Mouse (Mus musculus): ENCODE measurements around the gene Etv1. TPM values are rescaled to one million over a fixed set of nuclear protein-coding genes. Genes with fewer than 3 reads are reported as not detected.

Gene Etv1
- polyA plus RNA-seq, 1 experiment from 2014 or later, result 60.2 TPM

- H3K4me3 ChIP-seq (ENCODE audit: low read depth, low read length), result no peak overlapping the region
- H3K9me3 ChIP-seq (ENCODE audit: control insufficient read depth, low read depth, low read length), result no peaks in the 10 kb centered on the region
- H3K4me2 ChIP-seq (replicated peaks; ENCODE audit: low read depth, low read length), result no peak overlapping the region
- no peak for ATAC-seq (ENCODE audit: insufficient number of reproducible peaks, insufficient read depth, low FRiP score, low read depth)
- no peaks in the 10 kb centered on the region for H3K27me3 ChIP-seq (ENCODE audit: control insufficient read depth, insufficient read depth, low read length)
- H3K27ac ChIP-seq (ENCODE audit: low read length), result no peak overlapping the region
- H3K4me1 ChIP-seq (ENCODE audit: control insufficient read depth, insufficient read depth, low read length), result peaks cover 8% of the 10 kb centered on the region; the same call in 1 of the 2 replicates
- no peaks in the 10 kb centered on the region for H3K36me3 ChIP-seq (ENCODE audit: control insufficient read depth, insufficient read depth, low read length)
- 62% methylated on average over 4 of the region's 4 CpGs for WGBS
- H3K9ac ChIP-seq (replicated peaks; ENCODE audit: low read depth, low read length), result no peak overlapping the region
Measured at GRCm38 (mm10) chr12:38793076-38793475, 13.9 kb downstream of the Etv1 start.

GRCm38 (mm10) chr12:38793697-38794096 is 14.5 kb downstream of the Etv1 start:
- peaks cover 7% of the 10 kb centered on the region; the same call in 1 of the 2 replicates for H3K4me1 ChIP-seq (ENCODE audit: control insufficient read depth, insufficient read depth, low read length)
- no peaks in the 10 kb centered on the region for H3K27me3 ChIP-seq (ENCODE audit: control insufficient read depth, insufficient read depth, low read length)
- H3K4me2 ChIP-seq (replicated peaks; ENCODE audit: low read depth, low read length), result no peak overlapping the region
- H3K27ac ChIP-seq (ENCODE audit: low read length), result no peak overlapping the region
- no peak for ATAC-seq (ENCODE audit: insufficient number of reproducible peaks, insufficient read depth, low FRiP score, low read depth)
- no peak overlapping the region for H3K4me3 ChIP-seq (ENCODE audit: low read depth, low read length)
- H3K9ac ChIP-seq (replicated peaks; ENCODE audit: low read depth, low read length), result no peak overlapping the region
- H3K9me3 ChIP-seq (ENCODE audit: control insufficient read depth, low read depth, low read length), result no peaks in the 10 kb centered on the region
- no peaks in the 10 kb centered on the region for H3K36me3 ChIP-seq (ENCODE audit: control insufficient read depth, insufficient read depth, low read length)
- 58% methylated on average over 2 of the region's 2 CpGs for WGBS

- Histone ChIP-seq H3K9ac (replicated peaks; ENCODE audit: low read depth, low read length) (no peak overlapping the region), H3K36me3 (ENCODE audit: control insufficient read depth, insufficient read depth, low read length) (no peaks in the 10 kb centered on the region), H3K9me3 (ENCODE audit: control insufficient read depth, low read depth, low read length) (no peaks in the 10 kb centered on the region), H3K4me1 (ENCODE audit: control insufficient read depth, insufficient read depth, low read length) (no peaks in the 10 kb centered on the region), H3K27ac (ENCODE audit: low read length) (no peak overlapping the region), H3K27me3 (ENCODE audit: control insufficient read depth, insufficient read depth, low read length) (no peaks in the 10 kb centered on the region), H3K4me2 (replicated peaks; ENCODE audit: low read depth, low read length) (no peak overlapping the region), H3K4me3 (ENCODE audit: low read depth, low read length) (no peak overlapping the region)
- no peak for ATAC-seq (ENCODE audit: insufficient number of reproducible peaks, insufficient read depth, low FRiP score, low read depth)
- WGBS, result 63% methylated on average over 5 of the region's 5 CpGs
Measured at GRCm38 (mm10) chr12:38807031-38807430, 27.9 kb downstream of the Etv1 start.

GRCm38 (mm10) chr12:38812392-38812791 is 33.2 kb downstream of the Etv1 start:
- Histone ChIP-seq H3K4me3 (ENCODE audit: low read depth, low read length) (no peak overlapping the region), H3K4me1 (ENCODE audit: control insufficient read depth, insufficient read depth, low read length) (no peaks in the 10 kb centered on the region), H3K9ac (replicated peaks; ENCODE audit: low read depth, low read length) (no peak overlapping the region), H3K27ac (ENCODE audit: low read length) (no peak overlapping the region), H3K4me2 (replicated peaks; ENCODE audit: low read depth, low read length) (no peak overlapping the region), H3K36me3 (ENCODE audit: control insufficient read depth, insufficient read depth, low read length) (no peaks in the 10 kb centered on the region), H3K9me3 (ENCODE audit: control insufficient read depth, low read depth, low read length) (no peaks in the 10 kb centered on the region), H3K27me3 (ENCODE audit: control insufficient read depth, insufficient read depth, low read length) (no peaks in the 10 kb centered on the region)
- WGBS, result 78% methylated on average over 6 of the region's 6 CpGs
- ATAC-seq (ENCODE audit: insufficient number of reproducible peaks, insufficient read depth, low FRiP score, low read depth), result no peak

GRCm38 (mm10) chr12:38814010-38814786 is 35.0 kb downstream of the Etv1 start:
- Histone ChIP-seq H3K9me3 (ENCODE audit: control insufficient read depth, low read depth, low read length) (no peaks in the 10 kb centered on the region), H3K36me3 (ENCODE audit: control insufficient read depth, insufficient read depth, low read length) (no peaks in the 10 kb centered on the region), H3K4me3 (ENCODE audit: low read depth, low read length) (no peak overlapping the region), H3K4me1 (ENCODE audit: control insufficient read depth, insufficient read depth, low read length) (no peaks in the 10 kb centered on the region), H3K9ac (replicated peaks; ENCODE audit: low read depth, low read length) (no peak overlapping the region), H3K4me2 (replicated peaks; ENCODE audit: low read depth, low read length) (no peak overlapping the region), H3K27me3 (ENCODE audit: control insufficient read depth, insufficient read depth, low read length) (no peaks in the 10 kb centered on the region), H3K27ac (ENCODE audit: low read length) (no peak overlapping the region)
- no peak for ATAC-seq (ENCODE audit: insufficient number of reproducible peaks, insufficient read depth, low FRiP score, low read depth)
- 53% methylated on average over 6 of the region's 6 CpGs for WGBS

- no peak overlapping the region for H3K4me3 ChIP-seq (ENCODE audit: low read depth, low read length)
- no peak overlapping the region for H3K4me2 ChIP-seq (replicated peaks; ENCODE audit: low read depth, low read length)
- no peak overlapping the region for H3K27ac ChIP-seq (ENCODE audit: low read length)
- no peaks in the 10 kb centered on the region for H3K9me3 ChIP-seq (ENCODE audit: control insufficient read depth, low read depth, low read length)
- H3K27me3 ChIP-seq (ENCODE audit: control insufficient read depth, insufficient read depth, low read length), result no peaks in the 10 kb centered on the region
- 74% methylated on average over 3 of the region's 3 CpGs for WGBS
- H3K36me3 ChIP-seq (ENCODE audit: control insufficient read depth, insufficient read depth, low read length), result no peaks in the 10 kb centered on the region
- no peak overlapping the region for H3K9ac ChIP-seq (replicated peaks; ENCODE audit: low read depth, low read length)
- ATAC-seq (ENCODE audit: insufficient number of reproducible peaks, insufficient read depth, low FRiP score, low read depth), result no peak
- no peaks in the 10 kb centered on the region for H3K4me1 ChIP-seq (ENCODE audit: control insufficient read depth, insufficient read depth, low read length)
Measured at GRCm38 (mm10) chr12:38816235-38816634, 37.1 kb downstream of the Etv1 start.

- no peaks in the 10 kb centered on the region for H3K27me3 ChIP-seq (ENCODE audit: control insufficient read depth, insufficient read depth, low read length)
- H3K9ac ChIP-seq (replicated peaks; ENCODE audit: low read depth, low read length), result no peak overlapping the region
- no peak overlapping the region for H3K27ac ChIP-seq (ENCODE audit: low read length)
- H3K4me2 ChIP-seq (replicated peaks; ENCODE audit: low read depth, low read length), result no peak overlapping the region
- H3K36me3 ChIP-seq (ENCODE audit: control insufficient read depth, insufficient read depth, low read length), result no peaks in the 10 kb centered on the region
- H3K4me1 ChIP-seq (ENCODE audit: control insufficient read depth, insufficient read depth, low read length), result no peaks in the 10 kb centered on the region
- ATAC-seq (ENCODE audit: insufficient number of reproducible peaks, insufficient read depth, low FRiP score, low read depth), result no peak
- H3K4me3 ChIP-seq (ENCODE audit: low read depth, low read length), result no peak overlapping the region
- WGBS, result 84% methylated on average over 2 of the region's 2 CpGs
- H3K9me3 ChIP-seq (ENCODE audit: control insufficient read depth, low read depth, low read length), result no peaks in the 10 kb centered on the region
Measured at GRCm38 (mm10) chr12:38818320-38818719, 39.1 kb downstream of the Etv1 start.

- Histone ChIP-seq H3K36me3 (ENCODE audit: control insufficient read depth, insufficient read depth, low read length) (no peaks in the 10 kb centered on the region), H3K4me3 (ENCODE audit: low read depth, low read length) (no peak overlapping the region), H3K9me3 (ENCODE audit: control insufficient read depth, low read depth, low read length) (no peaks in the 10 kb centered on the region), H3K9ac (replicated peaks; ENCODE audit: low read depth, low read length) (no peak overlapping the region), H3K27ac (ENCODE audit: low read length) (no peak overlapping the region), H3K27me3 (ENCODE audit: control insufficient read depth, insufficient read depth, low read length) (no peaks in the 10 kb centered on the region), H3K4me1 (ENCODE audit: control insufficient read depth, insufficient read depth, low read length) (no peaks in the 10 kb centered on the region), H3K4me2 (replicated peaks; ENCODE audit: low read depth, low read length) (no peak overlapping the region)
- peak; percentile 78 for ATAC-seq (ENCODE audit: insufficient number of reproducible peaks, insufficient read depth, low FRiP score, low read depth)
- 33% methylated on average over 4 of the region's 4 CpGs for WGBS
Measured at GRCm38 (mm10) chr12:38820642-38821041, 41.5 kb downstream of the Etv1 start.

- no peak overlapping the region for H3K4me2 ChIP-seq (replicated peaks; ENCODE audit: low read depth, low read length)
- H3K9me3 ChIP-seq (ENCODE audit: control insufficient read depth, low read depth, low read length), result no peaks in the 10 kb centered on the region
- H3K27ac ChIP-seq (ENCODE audit: low read length), result no peak overlapping the region
- no peaks in the 10 kb centered on the region for H3K36me3 ChIP-seq (ENCODE audit: control insufficient read depth, insufficient read depth, low read length)
- H3K4me1 ChIP-seq (ENCODE audit: control insufficient read depth, insufficient read depth, low read length), result no peaks in the 10 kb centered on the region
- H3K27me3 ChIP-seq (ENCODE audit: control insufficient read depth, insufficient read depth, low read length), result no peaks in the 10 kb centered on the region
- 89% methylated on average over 10 of the region's 10 CpGs for WGBS
- ATAC-seq (ENCODE audit: insufficient number of reproducible peaks, insufficient read depth, low FRiP score, low read depth), result no peak
- no peak overlapping the region for H3K9ac ChIP-seq (replicated peaks; ENCODE audit: low read depth, low read length)
- no peak overlapping the region for H3K4me3 ChIP-seq (ENCODE audit: low read depth, low read length)
Measured at GRCm38 (mm10) chr12:38824405-38824804, 45.2 kb downstream of the Etv1 start.
